Mouse (Mus musculus) activated CD4-positive, CD25-positive, alpha-beta regulatory T cell (primary cell): ENCODE data around the gene Farsb. TPM values are rescaled to one million over a fixed set of nuclear protein-coding genes. Genes with fewer than 3 reads are reported as not detected.

ENCODE experiments used
- polyA plus RNA-seq, 2 experiments: library from polyadenylated mRNA; unstranded; fragments of 100-300 nt; shearing (Covaris generic); gene quantifications; one replicate each; pipeline ENCODE4 v1.2.1; 2017

The Farsb gene
- 100 to 1,000 TPM in 1 of 2 experiments, 10 to 100 TPM in 1; 81.4 to 101 TPM for polyA plus RNA-seq

DNA sequence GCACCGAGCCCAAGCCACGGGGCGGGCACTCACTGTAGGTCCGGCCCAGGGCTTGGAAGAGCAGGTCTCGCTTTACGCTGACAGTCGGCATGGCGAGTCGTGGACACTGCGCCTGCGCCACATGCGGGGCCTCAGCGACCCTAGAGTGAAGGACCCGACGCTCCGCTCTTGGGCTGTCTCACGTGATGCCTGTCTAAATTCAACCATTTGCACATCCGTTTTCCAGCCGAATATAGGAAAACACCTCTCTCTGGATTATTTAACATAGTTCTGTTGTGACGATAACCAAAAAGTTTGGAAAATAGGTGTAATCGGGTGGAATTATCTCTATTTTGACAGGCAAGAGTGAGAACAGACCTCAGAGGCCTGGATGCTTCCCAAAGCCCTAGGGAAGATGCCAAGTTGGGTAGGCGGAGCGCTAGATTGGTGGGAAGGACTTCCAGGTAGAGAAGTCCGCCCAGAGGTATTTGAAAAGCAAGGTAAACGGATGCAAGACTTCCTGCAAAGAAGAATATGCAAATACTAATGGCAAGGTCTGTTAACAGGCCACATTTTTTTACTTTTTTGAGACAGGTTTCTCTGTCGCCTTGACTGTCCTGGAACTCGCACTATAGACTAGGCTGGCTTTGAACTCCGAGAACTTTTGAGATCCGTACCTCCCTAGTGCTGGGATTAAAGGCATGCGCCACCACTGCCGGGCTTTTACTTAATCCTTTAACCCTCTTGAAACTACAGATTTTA lies at the start of gene Farsb:
TSS of gene Farsb (minus strand) at position 146 of the 741 bp plus-strand sequence.

DNA sequence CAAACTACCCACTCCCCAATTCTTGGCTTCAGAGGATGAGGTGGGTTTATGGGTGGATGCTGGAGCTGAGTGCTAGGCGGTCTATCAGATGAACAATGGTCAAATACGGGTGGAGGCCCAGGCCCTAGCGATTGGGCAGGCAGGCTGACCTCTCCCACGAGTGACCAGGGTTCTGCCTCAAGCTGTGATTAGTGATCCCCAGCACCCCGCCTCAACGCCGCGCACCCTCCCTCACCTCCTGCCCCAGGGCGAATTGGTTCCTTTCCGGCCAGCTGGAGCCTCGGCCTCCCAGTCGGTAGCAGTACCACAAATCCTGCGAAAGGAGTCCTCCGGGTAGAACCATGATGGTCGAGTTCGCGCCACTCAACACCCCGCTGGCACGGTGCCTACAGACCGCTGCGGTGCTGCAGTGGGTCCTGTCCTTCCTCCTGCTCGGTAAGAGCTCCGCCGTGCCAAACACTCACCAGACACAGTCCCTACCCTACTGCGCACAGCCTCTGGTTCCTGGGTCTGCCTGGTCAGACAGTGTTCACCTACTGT lies 23.0 kb upstream of the Farsb start, which contains the start of gene BC035947:
TSS of gene BC035947 (minus strand) at position 538 of the 540 bp plus-strand sequence.

DNA sequence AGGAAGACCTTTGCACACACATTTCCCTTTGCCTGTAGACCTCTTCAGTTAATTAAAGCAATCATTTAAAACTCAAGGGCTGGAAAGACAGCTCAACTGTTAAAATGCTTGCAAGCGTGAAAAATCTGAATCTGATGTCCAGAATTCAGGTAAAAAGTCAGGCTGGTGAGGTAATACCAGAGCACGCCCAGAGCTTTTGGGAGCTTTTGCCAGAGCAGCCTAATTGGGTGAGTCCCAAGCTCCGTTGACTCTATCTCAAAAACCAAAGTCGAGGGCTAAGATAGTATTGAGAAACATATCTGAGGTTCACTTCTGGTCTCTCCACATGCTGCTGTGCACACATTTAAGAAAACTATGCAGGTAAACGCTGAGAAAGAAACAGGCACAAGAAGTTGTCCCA lies 22.2 kb upstream of the Farsb start, which contains the start of gene Mogat1:
TSS of gene Mogat1 (plus strand) at position 130 of the 400 bp plus-strand sequence.

Other genes starting within 250 kb of the Farsb start
- gene Sgpp2, start 178.6 kb downstream of the Farsb start, polyA plus RNA-seq = under 1 TPM; 0.08 to 0.90 TPM
- under 1 TPM in 1 of 2 experiments, not detected in 1; 0.52 TPM for gene Mogat1, start 22.1 kb upstream of the Farsb start, polyA plus RNA-seq
- under 1 TPM in 1 of 2 experiments, not detected in 1; 0.07 TPM for gene BC035947, start 23.3 kb upstream of the Farsb start, polyA plus RNA-seq
- gene Acsl3, start 168.9 kb upstream of the Farsb start, polyA plus RNA-seq = 1 to 10 TPM; 5.0 to 8.5 TPM
- under 1 TPM; 0.58 to 0.98 TPM for gene Utp14b, start 169.1 kb upstream of the Farsb start, polyA plus RNA-seq